Mouse (Mus musculus): ENCODE measurements around the gene Kntc1. TPM values are rescaled to one million over a fixed set of nuclear protein-coding genes. Genes with fewer than 3 reads are reported as not detected.
A peak's percentile ranks its signal among the peaks of the same experiment; 100 is the strongest.

Gene Kntc1
- polyA plus RNA-seq, 1 experiment, result 0.54 TPM

GRCm38 (mm10) chr5:123818941-123819577 lies 69.5 kb downstream of the Kntc1 start:
- TF ChIP-seq CTCF (IDR thresholded peaks at IDR 0.05; ENCODE audit: borderline replicate concordance, insufficient read depth, low read depth, low read length) (no peak), POLR2A (IDR thresholded peaks at IDR 0.05; ENCODE audit: borderline replicate concordance, insufficient read depth, low read length) (no peak)
- DNase-seq, result no peak
- WGBS, result 81% methylated on average over 19 of the region's 19 CpGs
- no peak overlapping the region for H3K4me3 ChIP-seq (replicated peaks; ENCODE audit: insufficient read depth, low read depth, low read length)
- H3K27me3 ChIP-seq (ENCODE audit: control insufficient read depth, insufficient read depth, low read length), result no peaks in the 10 kb centered on the region
- H3K4me1 ChIP-seq (ENCODE audit: control insufficient read depth, insufficient read depth, low read length), result 0 out of 2 replicates have a peak, but pooled peaks cover 4% of the 10 kb centered on the region
- no peak overlapping the region for H3K27ac ChIP-seq (ENCODE audit: insufficient read depth, low read length)

- no peak overlapping the region for H3K4me3 ChIP-seq (replicated peaks; ENCODE audit: insufficient read depth, low read depth, low read length)
- H3K4me1 ChIP-seq (ENCODE audit: control insufficient read depth, insufficient read depth, low read length), result 0 out of 2 replicates have a peak, but pooled peaks cover 4% of the 10 kb centered on the region
- WGBS, result 84% methylated on average over 9 of the region's 9 CpGs
- no peak overlapping the region for H3K27ac ChIP-seq (ENCODE audit: insufficient read depth, low read length)
- H3K27me3 ChIP-seq (ENCODE audit: control insufficient read depth, insufficient read depth, low read length), result no peaks in the 10 kb centered on the region
- no peak for DNase-seq
- TF ChIP-seq CTCF (IDR thresholded peaks at IDR 0.05; ENCODE audit: borderline replicate concordance, insufficient read depth, low read depth, low read length), result peak; percentile 17; the same call in 1 of the 2 replicates
- no peak for TF ChIP-seq POLR2A (IDR thresholded peaks at IDR 0.05; ENCODE audit: borderline replicate concordance, insufficient read depth, low read length)
Observed at GRCm38 (mm10) chr5:123820501-123821263, 71.2 kb downstream of the Kntc1 start.

- 0 out of 2 replicates have a peak, but pooled peaks cover 4% of the 10 kb centered on the region for H3K4me1 ChIP-seq (ENCODE audit: control insufficient read depth, insufficient read depth, low read length)
- no peak overlapping the region for H3K4me3 ChIP-seq (replicated peaks; ENCODE audit: insufficient read depth, low read depth, low read length)
- 98% methylated on average over 3 of the region's 3 CpGs for WGBS
- H3K27me3 ChIP-seq (ENCODE audit: control insufficient read depth, insufficient read depth, low read length), result no peaks in the 10 kb centered on the region
- no peak for TF ChIP-seq CTCF (IDR thresholded peaks at IDR 0.05; ENCODE audit: borderline replicate concordance, insufficient read depth, low read depth, low read length)
- no peak for TF ChIP-seq POLR2A (IDR thresholded peaks at IDR 0.05; ENCODE audit: borderline replicate concordance, insufficient read depth, low read length)
- no peak overlapping the region for H3K27ac ChIP-seq (ENCODE audit: insufficient read depth, low read length)
- DNase-seq, result no peak
Observed at GRCm38 (mm10) chr5:123821264-123821571, 71.7 kb downstream of the Kntc1 start.

GRCm38 (mm10) chr5:123822706-123823105 lies 73.2 kb downstream of the Kntc1 start:
- no peak for DNase-seq
- TF ChIP-seq POLR2A (IDR thresholded peaks at IDR 0.05; ENCODE audit: borderline replicate concordance, insufficient read depth, low read length), result no peak
- TF ChIP-seq CTCF (IDR thresholded peaks at IDR 0.05; ENCODE audit: borderline replicate concordance, insufficient read depth, low read depth, low read length), result no peak
- H3K27ac ChIP-seq (ENCODE audit: insufficient read depth, low read length), result no peak overlapping the region
- 0 out of 2 replicates have a peak, but pooled peaks cover 4% of the 10 kb centered on the region for H3K4me1 ChIP-seq (ENCODE audit: control insufficient read depth, insufficient read depth, low read length)
- 23% methylated on average over 7 of the region's 7 CpGs for WGBS
- H3K27me3 ChIP-seq (ENCODE audit: control insufficient read depth, insufficient read depth, low read length), result no peaks in the 10 kb centered on the region
- no peak overlapping the region for H3K4me3 ChIP-seq (replicated peaks; ENCODE audit: insufficient read depth, low read depth, low read length)

GRCm38 (mm10) chr5:123827659-123828091 lies 78.2 kb downstream of the Kntc1 start:
- Histone ChIP-seq H3K4me1 (ENCODE audit: control insufficient read depth, insufficient read depth, low read length) (no peaks in the 10 kb centered on the region), H3K4me3 (replicated peaks; ENCODE audit: insufficient read depth, low read depth, low read length) (no peak overlapping the region), H3K27ac (ENCODE audit: insufficient read depth, low read length) (no peak overlapping the region), H3K27me3 (ENCODE audit: control insufficient read depth, insufficient read depth, low read length) (no peaks in the 10 kb centered on the region)
- DNase-seq, result peak in 1 of 2 experiments; percentile 23
- WGBS, result 74% methylated on average over 6 of the region's 6 CpGs
- 0 out of 2 replicates have a peak, but pooled peaks have one; percentile 4 for TF ChIP-seq CTCF (IDR thresholded peaks at IDR 0.05; ENCODE audit: borderline replicate concordance, insufficient read depth, low read depth, low read length)
- TF ChIP-seq POLR2A (IDR thresholded peaks at IDR 0.05; ENCODE audit: borderline replicate concordance, insufficient read depth, low read length), result no peak

GRCm38 (mm10) chr5:123832309-123832708 lies 82.8 kb downstream of the Kntc1 start:
- no peak for TF ChIP-seq POLR2A (IDR thresholded peaks at IDR 0.05; ENCODE audit: borderline replicate concordance, insufficient read depth, low read length)
- TF ChIP-seq CTCF (IDR thresholded peaks at IDR 0.05; ENCODE audit: borderline replicate concordance, insufficient read depth, low read depth, low read length), result no peak
- no peak for DNase-seq
- Histone ChIP-seq H3K27ac (ENCODE audit: insufficient read depth, low read length) (no peak overlapping the region), H3K4me3 (replicated peaks; ENCODE audit: insufficient read depth, low read depth, low read length) (no peak overlapping the region), H3K4me1 (ENCODE audit: control insufficient read depth, insufficient read depth, low read length) (no peaks in the 10 kb centered on the region), H3K27me3 (ENCODE audit: control insufficient read depth, insufficient read depth, low read length) (no peaks in the 10 kb centered on the region)
- WGBS, result 89% methylated on average over 7 of the region's 7 CpGs

GRCm38 (mm10) chr5:123834836-123835235 lies 85.3 kb downstream of the Kntc1 start:
- TF ChIP-seq CTCF (IDR thresholded peaks at IDR 0.05; ENCODE audit: borderline replicate concordance, insufficient read depth, low read depth, low read length) (no peak), POLR2A (IDR thresholded peaks at IDR 0.05; ENCODE audit: borderline replicate concordance, insufficient read depth, low read length) (no peak)
- no peak for DNase-seq
- Histone ChIP-seq H3K4me3 (replicated peaks; ENCODE audit: insufficient read depth, low read depth, low read length) (no peak overlapping the region), H3K4me1 (ENCODE audit: control insufficient read depth, insufficient read depth, low read length) (no peaks in the 10 kb centered on the region), H3K27ac (ENCODE audit: insufficient read depth, low read length) (no peak overlapping the region), H3K27me3 (ENCODE audit: control insufficient read depth, insufficient read depth, low read length) (no peaks in the 10 kb centered on the region)
- whole genome bisulfite sequencing, result 75% methylated on average over 3 of the region's 3 CpGs

Measured in cerebellum, adult 2 months (tissue).